Mouse (Mus musculus): Measurements from ENCODE around the gene C2cd4a.

GRCm38 (mm10) chr9:67849846-67850245 lies 17.7 kb upstream of the C2cd4a start:
- TF ChIP-seq CTCF (IDR thresholded peaks at IDR 0.05; ENCODE audit: low read depth) (no peak), EP300 (optimal IDR thresholded peaks at IDR 0.05) (no peak)
